Mouse (Mus musculus) retina, embryonic 14.5 days (tissue): ENCODE results near the gene Nucb1.
A peak's percentile ranks its signal among the peaks of the same experiment; 100 is the strongest.
"Not testable (repeated sequence)": the region's sequence is repeated elsewhere in the genome, so short reads cannot be mapped to it uniquely, and the experiment has no call there.

Experiments
- DNase-seq: peaks from one replicate; pipeline ENCODE4 v3.0.0-alpha.2; 2015; ENCODE audit warnings: low spot score

Gene Nucb1

GRCm38 (mm10) chr7:45488293-45489204, 21.7 kb downstream of the Nucb1 start, which contains the start of gene Dhdh:
Gene Dhdh, minus strand, starts transcription at chr7:45488805.
- DNase-seq, result peak; percentile 69

GRCm38 (mm10) chr7:45487861-45488292, 22.3 kb downstream of the Nucb1 start:
- DNase-seq, result peak; percentile 52

GRCm38 (mm10) chr7:45486761-45487415, 23.3 kb downstream of the Nucb1 start, which contains the start of gene Gm45808:
Gene Gm45808, minus strand, starts transcription at chr7:45486811.
- DNase-seq, result no peak

GRCm38 (mm10) chr7:45486158-45486557, 24.0 kb downstream of the Nucb1 start:
- no peak for DNase-seq

GRCm38 (mm10) chr7:45484985-45485384, 25.2 kb downstream of the Nucb1 start:
- DNase-seq, result not testable (repeated sequence)

GRCm38 (mm10) chr7:45482166-45482565, 28.0 kb downstream of the Nucb1 start:
- DNase-seq, result no peak

GRCm38 (mm10) chr7:45481374-45481927, 28.8 kb downstream of the Nucb1 start, which contains the start of gene Tulp2:
Gene Tulp2, plus strand, starts transcription at chr7:45481877.
- DNase-seq, result peak; percentile 73

- DNase-seq, result not testable (repeated sequence)
Observed at GRCm38 (mm10) chr7:45480310-45480709, 29.9 kb downstream of the Nucb1 start.

- DNase-seq, result no peak
Observed at GRCm38 (mm10) chr7:45478774-45479173, 31.4 kb downstream of the Nucb1 start.

- DNase-seq, result peak; percentile 71
Observed at GRCm38 (mm10) chr7:45477003-45477402, 33.2 kb downstream of the Nucb1 start.

GRCm38 (mm10) chr7:45476453-45476852, 33.8 kb downstream of the Nucb1 start:
- no peak for DNase-seq

GRCm38 (mm10) chr7:45475291-45475969, 34.8 kb downstream of the Nucb1 start:
- no peak for DNase-seq

GRCm38 (mm10) chr7:45470869-45471268, 39.3 kb downstream of the Nucb1 start:
- DNase-seq, result peak; percentile 89

GRCm38 (mm10) chr7:45467090-45467670, 43.0 kb downstream of the Nucb1 start:
- DNase-seq, result no peak

GRCm38 (mm10) chr7:45466283-45467089, 43.7 kb downstream of the Nucb1 start, which contains the start of gene Bax:
Gene Bax, minus strand, starts transcription at chr7:45466898.
- DNase-seq, result peak; percentile 99

- no peak for DNase-seq
Observed at GRCm38 (mm10) chr7:45465549-45465948, 44.7 kb downstream of the Nucb1 start.

- DNase-seq, result no peak
Observed at GRCm38 (mm10) chr7:45465112-45465511, 45.1 kb downstream of the Nucb1 start.

- no peak for DNase-seq
Observed at GRCm38 (mm10) chr7:45463987-45464778, 46.0 kb downstream of the Nucb1 start.

GRCm38 (mm10) chr7:45462868-45463267, 47.3 kb downstream of the Nucb1 start:
- not testable (repeated sequence) for DNase-seq

- no peak for DNase-seq
Observed at GRCm38 (mm10) chr7:45462325-45462724, 47.9 kb downstream of the Nucb1 start.
